Mouse (Mus musculus): ENCODE data around the gene Zhx3. TPM values are rescaled to one million over a fixed set of nuclear protein-coding genes. Genes with fewer than 3 reads are reported as not detected.

The Zhx3 gene
- total RNA-seq, 2 experiments from 2014 or later = 24.2 to 29.0 TPM

DNA sequence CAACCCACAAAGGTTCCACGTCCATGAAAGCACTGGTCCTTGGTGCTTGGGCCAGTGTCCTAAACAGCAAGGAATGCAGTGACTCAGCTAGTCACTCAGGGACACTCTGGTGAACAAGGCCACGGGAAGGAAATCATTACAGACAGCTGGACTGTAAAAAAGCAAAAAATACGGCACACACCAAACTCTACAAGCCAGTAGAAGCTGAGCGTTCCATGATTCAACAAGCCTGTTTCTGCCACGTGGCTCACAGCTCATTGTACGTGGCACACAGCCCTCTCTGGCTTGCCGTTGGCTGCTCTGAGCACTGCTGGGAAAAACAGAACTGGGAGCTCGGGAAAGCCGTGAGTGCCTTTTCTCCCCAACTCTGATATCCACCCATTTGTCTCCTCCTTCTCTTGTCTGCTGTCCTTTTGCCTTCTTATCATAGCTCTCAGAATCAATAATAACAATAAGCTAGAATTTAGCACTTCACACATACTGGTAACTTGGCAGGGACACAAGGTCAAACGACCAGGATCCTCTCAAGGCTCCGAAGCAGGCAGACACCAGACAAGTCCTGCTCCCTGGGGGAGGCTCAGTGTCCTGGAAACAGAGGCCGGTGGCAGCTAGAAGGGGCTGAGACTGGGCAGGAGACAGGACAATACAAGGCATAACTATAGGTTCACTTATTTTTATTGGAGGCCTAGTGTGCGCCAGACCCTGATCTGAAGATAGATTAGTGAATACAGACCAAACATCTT is 7.8 kb upstream of the Zhx3 start, which contains the start of gene Lpin3:
Gene Lpin3, plus strand, starts transcription at position 218 of the 743 bp plus-strand sequence.
- DNase-seq = peak; percentile 86
- intact Hi-C loops (cut with DNase I) = loop anchor here (5.0 kb wide), 1 partner anchor 78 kb away; no protein-coding TSS in a partner anchor
- Histone ChIP-seq H3K4me3 (peak within 1 kb of the TSS; percentile 68), H3K27ac (peak within 1 kb of the TSS; percentile 92)
- TF ChIP-seq CTCF (IDR thresholded peaks at IDR 0.05) = no peak

DNA sequence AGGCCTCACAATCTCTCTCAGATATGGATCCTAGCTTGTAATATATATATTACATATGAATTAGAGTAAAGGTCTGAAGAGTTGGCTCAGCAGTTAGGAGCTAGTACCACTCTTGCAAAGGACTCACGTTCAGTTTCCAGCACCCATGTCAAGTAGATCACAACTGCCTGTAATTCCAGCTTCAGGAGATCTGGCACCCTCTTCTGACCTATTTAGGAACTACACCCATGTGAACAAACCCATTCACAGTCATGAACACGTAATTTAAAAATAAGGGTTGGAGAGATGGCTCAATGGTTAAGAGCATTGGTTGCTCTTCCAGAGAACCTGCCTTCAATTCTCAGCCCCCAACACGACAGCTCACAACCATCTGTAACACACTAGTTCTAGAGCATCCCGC is 3.3 kb upstream of the Zhx3 start:
- TF ChIP-seq CTCF (IDR thresholded peaks at IDR 0.05) = peak; percentile 60
- Histone ChIP-seq H3K4me3 (no peak overlapping the region), H3K27ac (peak overlapping the region; percentile 98; the same call in 1 of the 2 replicates)
- no peak for DNase-seq
- intact Hi-C loops (cut with DNase I) = no loop called here

DNA sequence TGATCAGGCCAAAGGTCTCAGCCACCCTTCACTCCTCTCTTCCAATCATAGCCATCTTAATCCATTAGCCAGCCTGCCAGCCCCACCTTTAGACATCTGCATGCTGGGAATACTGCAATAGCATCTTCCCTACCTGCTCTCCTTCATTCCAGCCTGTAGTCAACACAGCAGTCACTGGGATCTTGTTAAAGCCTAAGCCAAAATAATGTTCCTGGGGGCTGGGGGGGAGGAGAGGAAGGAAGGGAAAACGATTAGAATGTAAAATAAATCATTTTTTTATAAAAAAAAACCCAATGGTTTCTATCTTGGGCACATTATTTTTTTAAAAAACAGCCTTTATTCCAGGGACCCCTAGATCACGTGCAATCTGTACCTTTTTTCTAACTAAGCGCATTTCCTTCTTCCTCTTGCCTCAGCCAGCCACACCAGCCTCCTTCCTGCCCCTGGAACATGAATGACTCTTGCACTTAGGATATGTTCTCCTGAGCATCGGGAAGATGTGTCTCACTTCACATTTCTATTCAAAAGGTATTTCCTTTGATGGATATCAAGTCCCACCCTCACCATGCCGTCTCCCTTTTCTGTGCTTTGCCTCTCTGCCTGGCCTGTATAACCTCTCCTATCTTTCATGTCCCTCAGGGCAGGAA is 1.6 kb upstream of the Zhx3 start:
- peak; percentile 15 for DNase-seq
- intact Hi-C loops (cut with DNase I) = loop anchor here (5.0 kb wide), 1 partner anchor 67 kb away; no protein-coding TSS in a partner anchor
- no peak for TF ChIP-seq CTCF (IDR thresholded peaks at IDR 0.05)
- Histone ChIP-seq H3K27ac (peak overlapping the region; percentile 98), H3K4me3 (peak overlapping the region; percentile 84; the same call in 1 of the 2 replicates)

DNA sequence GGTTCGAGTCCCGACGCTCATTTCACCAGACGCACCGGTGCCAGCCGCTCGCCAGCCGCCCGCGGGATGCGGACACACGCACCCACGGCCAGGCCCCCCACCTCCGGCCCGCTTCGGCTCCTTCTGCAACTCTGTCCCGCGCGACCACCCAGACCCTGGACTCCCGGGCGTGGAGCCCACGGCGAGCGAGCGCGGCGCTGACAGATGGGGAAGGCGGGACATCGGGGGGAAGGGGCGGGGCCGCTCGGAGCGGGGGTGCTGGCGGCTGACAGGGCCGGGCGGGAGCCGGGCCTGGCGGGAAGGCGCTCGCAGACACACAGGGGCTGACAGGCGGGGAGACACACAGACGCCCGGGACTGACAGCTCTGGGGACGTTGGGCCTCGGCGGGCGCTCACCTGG is 403 bp downstream of the Zhx3 start:
- Histone ChIP-seq H3K4me3 (peak overlapping the region; percentile 84), H3K27ac (peak overlapping the region; percentile 98)
- DNase-seq = peak; percentile 89
- no peak for TF ChIP-seq CTCF (IDR thresholded peaks at IDR 0.05)
- intact Hi-C loops (cut with DNase I) = loop anchor here (5.0 kb wide), 1 partner anchor 65 kb away; no protein-coding TSS in a partner anchor

DNA sequence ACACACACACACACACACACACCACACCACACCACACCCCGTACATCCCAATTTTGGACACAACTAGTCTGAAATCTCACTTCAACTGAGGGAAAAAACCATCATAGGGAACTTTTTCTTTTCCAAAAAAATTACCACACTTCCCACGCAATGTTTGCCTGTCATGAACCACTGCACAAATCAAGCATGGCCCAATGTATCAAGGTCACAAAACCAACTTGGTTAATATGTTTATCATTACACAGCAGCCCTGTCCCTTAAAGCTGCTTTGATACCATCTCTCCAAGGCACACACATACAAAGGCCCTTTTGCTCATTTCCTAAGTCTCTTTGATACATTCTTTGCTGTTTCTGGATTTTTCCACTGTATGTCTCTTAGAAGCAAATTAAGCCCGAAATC is 1.5 kb downstream of the Zhx3 start:
- DNase-seq = no peak
- intact Hi-C loops (cut with DNase I) = loop anchor here (5.0 kb wide), 1 partner anchor 64 kb away; no protein-coding TSS in a partner anchor
- TF ChIP-seq CTCF (IDR thresholded peaks at IDR 0.05) = no peak
- H3K4me3 ChIP-seq = peak overlapping the region; percentile 84
- H3K27ac ChIP-seq = peak overlapping the region; percentile 98

DNA sequence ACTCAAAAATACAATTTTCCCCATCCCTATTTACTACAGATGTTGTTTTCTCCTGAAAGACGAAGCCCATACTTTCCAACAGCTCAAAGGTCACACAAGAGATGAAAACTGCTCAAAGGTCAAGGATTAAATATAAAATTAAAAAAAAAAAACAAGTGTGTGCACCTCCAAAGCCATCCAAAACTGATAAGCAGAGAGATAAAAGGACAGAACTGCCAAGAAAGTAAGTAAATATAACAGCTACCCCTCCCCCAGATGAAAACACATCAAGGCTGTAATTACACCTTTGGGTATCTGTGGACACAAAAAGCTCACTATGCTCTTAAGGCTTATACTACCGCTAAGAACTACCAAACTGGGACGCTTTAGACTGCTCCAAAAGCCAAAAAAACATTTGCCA is 3.4 kb downstream of the Zhx3 start:
- intact Hi-C loops (cut with DNase I) = no loop called here
- no peak for DNase-seq
- Histone ChIP-seq H3K27ac (peak overlapping the region; percentile 98), H3K4me3 (peak overlapping the region; percentile 84)
- TF ChIP-seq CTCF (IDR thresholded peaks at IDR 0.05) = no peak

DNA sequence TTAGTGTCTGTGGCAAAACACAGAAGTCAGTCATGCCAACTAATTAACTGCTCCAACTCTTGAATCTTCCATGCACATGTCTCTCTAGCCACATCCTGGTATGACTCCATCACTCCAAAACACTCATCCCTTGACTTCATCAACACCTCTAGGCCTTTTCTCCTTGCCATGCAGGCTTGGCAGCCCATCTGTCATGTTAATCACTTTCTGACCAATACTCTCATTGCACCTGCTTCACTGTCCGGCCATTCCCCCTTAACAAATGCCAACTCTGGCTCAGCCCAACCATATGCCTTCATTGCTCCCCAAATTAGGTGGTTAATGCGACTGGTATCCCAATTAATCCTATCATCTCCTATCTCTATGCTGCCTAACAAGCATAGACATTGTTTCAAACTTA is 7.5 kb downstream of the Zhx3 start:
- intact Hi-C loops (cut with DNase I) = no loop called here
- no peak for TF ChIP-seq CTCF (IDR thresholded peaks at IDR 0.05)
- no peak overlapping the region for H3K4me3 ChIP-seq
- H3K27ac ChIP-seq = no peak overlapping the region
- no peak for DNase-seq

DNA sequence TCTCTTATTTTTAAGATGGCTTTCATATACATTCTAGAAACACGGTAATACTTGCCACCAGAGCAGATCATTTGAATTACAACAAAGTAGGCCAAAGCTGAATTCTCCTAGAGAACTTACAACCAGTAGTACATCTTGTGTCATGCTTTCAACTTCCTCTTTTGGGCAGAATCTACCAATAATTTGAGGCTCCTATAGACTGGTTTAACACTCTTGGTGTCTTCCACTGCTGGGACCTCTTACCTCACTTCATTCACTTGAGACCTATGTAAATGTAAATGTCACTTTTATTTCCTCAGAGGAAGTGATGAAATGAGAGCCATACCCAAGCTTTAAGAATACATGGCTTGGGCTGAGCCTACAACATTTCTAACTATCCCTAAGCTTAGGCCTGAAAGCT is 8.7 kb downstream of the Zhx3 start:
- intact Hi-C loops (cut with DNase I) = no loop called here
- H3K4me3 ChIP-seq = no peak overlapping the region
- TF ChIP-seq CTCF (IDR thresholded peaks at IDR 0.05) = no peak
- no peak overlapping the region for H3K27ac ChIP-seq
- DNase-seq = no peak

DNA sequence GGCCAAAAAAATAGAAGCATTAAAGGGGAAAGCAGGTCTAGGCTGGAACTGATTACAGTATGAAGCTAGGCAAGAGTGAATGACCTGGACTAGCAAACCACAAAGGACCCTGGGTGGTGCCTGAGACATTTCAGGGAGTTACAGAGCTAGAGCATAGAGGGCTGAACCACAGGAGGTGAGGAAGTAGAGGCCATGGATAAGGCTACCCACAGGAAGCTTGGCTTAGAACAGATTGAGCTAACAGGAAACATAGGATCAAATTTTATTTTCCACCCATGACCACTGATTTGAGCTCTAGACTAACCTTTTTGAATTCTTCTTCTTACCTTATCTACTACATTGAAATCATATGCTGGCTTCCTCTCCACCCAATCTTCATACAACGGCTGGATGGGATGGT is 12.4 kb downstream of the Zhx3 start:
- DNase-seq = no peak
- Histone ChIP-seq H3K4me3 (no peak overlapping the region), H3K27ac (0 out of 2 replicates have a peak overlapping the region, but pooled peaks have one; percentile 16)
- intact Hi-C loops (cut with DNase I) = no loop called here
- TF ChIP-seq CTCF (IDR thresholded peaks at IDR 0.05) = no peak

DNA sequence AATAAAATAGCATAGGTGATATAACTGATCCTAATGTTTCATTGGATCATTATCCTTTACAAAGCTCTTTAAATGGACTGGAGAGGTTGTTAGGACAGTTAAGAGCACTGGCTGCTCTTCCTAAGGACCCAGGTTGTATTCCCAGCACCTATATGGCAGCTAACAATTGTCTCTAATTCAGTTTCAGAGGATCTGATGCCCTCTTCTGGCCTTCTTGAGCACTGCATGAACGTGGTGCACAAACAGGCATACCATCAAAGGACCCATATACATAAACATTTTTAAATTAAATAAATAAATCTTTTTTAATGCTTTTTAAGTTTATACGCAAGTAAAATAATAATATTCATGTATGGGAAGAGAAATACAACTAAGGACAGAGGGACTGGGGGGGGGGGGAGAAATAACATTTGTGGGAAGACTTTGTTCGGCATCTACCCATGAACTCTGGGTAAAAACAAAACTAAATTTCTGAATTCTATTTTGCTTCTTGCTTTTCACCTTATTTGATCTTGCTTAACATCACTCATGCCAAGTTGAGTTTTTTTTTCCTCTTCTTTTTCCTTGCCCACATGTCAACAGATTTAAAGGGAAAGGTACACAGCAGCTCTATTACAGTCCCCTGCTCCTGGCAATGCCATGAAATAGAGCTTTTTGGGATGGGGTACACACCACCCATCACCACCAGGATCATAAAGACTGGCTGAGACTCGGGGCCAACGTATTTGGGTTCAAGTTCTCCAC is 16.3 kb downstream of the Zhx3 start:
- no peak overlapping the region for H3K4me3 ChIP-seq
- DNase-seq = no peak
- intact Hi-C loops (cut with DNase I) = no loop called here

DNA sequence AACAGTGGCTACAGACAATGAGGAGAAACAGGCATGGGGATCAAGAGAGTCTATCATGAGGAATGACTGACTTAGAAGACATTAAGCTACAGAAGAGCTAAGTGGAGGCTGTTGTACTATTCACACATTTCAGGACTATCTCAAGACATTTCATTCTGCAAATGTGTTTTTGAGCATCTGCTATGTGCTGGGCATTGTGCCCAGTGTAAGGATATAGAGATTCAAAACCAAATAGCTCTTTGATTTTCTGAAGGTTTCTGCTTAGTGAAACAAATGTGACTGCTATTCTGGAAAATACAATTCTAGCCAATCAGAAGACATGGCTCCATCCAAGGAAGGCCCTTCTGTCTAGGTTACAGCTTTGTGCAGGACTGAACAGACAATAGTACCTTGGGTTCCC is 18.1 kb downstream of the Zhx3 start:
- TF ChIP-seq CTCF (IDR thresholded peaks at IDR 0.05) = no peak
- intact Hi-C loops (cut with DNase I) = no loop called here
- no peak for DNase-seq
- H3K4me3 ChIP-seq = no peak overlapping the region
- H3K27ac ChIP-seq = no peak overlapping the region

More for the DNA sequence above, 16.3 kb downstream of the Zhx3 start:
- H3K27ac ChIP-seq = no peak overlapping the region
- TF ChIP-seq CTCF (IDR thresholded peaks at IDR 0.05) = peak; percentile 43

DNA sequence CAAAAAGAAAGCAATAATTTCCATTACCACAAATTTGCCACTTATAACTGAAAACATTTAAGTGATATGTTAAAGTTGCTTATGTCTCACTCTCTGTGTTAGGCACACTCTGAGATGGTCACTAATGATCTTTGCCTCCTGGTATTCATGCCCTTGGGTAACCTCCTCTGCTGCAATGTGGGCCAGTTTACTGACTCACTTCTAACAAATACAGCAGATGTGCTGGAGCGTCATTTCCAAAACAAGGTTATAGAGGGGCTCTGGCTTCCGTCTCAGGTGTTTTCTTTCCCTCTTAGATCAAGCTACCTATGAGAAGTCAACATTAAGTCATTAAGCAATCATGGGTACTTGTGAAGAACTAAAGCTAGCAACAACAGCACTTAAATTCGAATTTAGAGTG is 22.4 kb downstream of the Zhx3 start:
- TF ChIP-seq CTCF (IDR thresholded peaks at IDR 0.05) = no peak
- H3K27ac ChIP-seq = peak overlapping the region; percentile 76
- peak; percentile 35 for DNase-seq
- H3K4me3 ChIP-seq = no peak overlapping the region
- intact Hi-C loops (cut with DNase I) = no loop called here

Measured in gastrocnemius, adult 2 months (tissue).